Mouse (Mus musculus): ENCODE data around the gene Cnih3. TPM values are rescaled to one million over a fixed set of nuclear protein-coding genes. Genes with fewer than 3 reads are reported as not detected.

Cnih3 gene
- polyA plus RNA-seq, 1 experiment from 2014 or later = 0.08 TPM

- peak; percentile 47; the same call in 1 of the 2 replicates for ATAC-seq (ENCODE audit: low read depth)
Measured at GRCm38 (mm10) chr1:181505367-181505766, 152.9 kb downstream of the Cnih3 start.

More at GRCm38 (mm10) chr1:181505367-181505766, 152.9 kb downstream of the Cnih3 start:
- H3K9ac ChIP-seq (ENCODE audit: low read length) = no peak overlapping the region
- no peak overlapping the region for H3K4me3 ChIP-seq (ENCODE audit: low read length)
- 29% methylated on average over 8 of the region's 8 CpGs for WGBS
- no peaks in the 10 kb centered on the region for H3K9me3 ChIP-seq (ENCODE audit: control insufficient read depth, low read length)
- no peak overlapping the region for H3K4me2 ChIP-seq (ENCODE audit: low read depth, low read length)
- H3K27ac ChIP-seq (ENCODE audit: low read length) = no peak overlapping the region
- H3K4me1 ChIP-seq (replicated peaks; ENCODE audit: control insufficient read depth, insufficient read depth, low read length) = 0 out of 2 replicates have a peak, but pooled peaks cover 7% of the 10 kb centered on the region
- no peaks in the 10 kb centered on the region for H3K36me3 ChIP-seq (ENCODE audit: control insufficient read depth, insufficient read depth, low read length)
- H3K27me3 ChIP-seq (ENCODE audit: control insufficient read depth, insufficient read depth, low read depth, low read length) = no peaks in the 10 kb centered on the region; the same call in 1 of the 2 replicates

Other genes starting within 250 kb of the Cnih3 start
- gene Nvl, start 208.4 kb upstream of the Cnih3 start, polyA plus RNA-seq (2015; fragmentation: Nextera tagmentation; extraction: Ambion mirVana) = 30.5 and 33.0 TPM in 2 replicates
- gene Cnih4, start 207.9 kb upstream of the Cnih3 start, polyA plus RNA-seq (2015; fragmentation: Nextera tagmentation; extraction: Ambion mirVana) = 106 and 121 TPM in 2 replicates
- gene Wdr26, start 140.6 kb upstream of the Cnih3 start, polyA plus RNA-seq (2015; fragmentation: Nextera tagmentation; extraction: Ambion mirVana) = 30.0 and 30.2 TPM in 2 replicates
- gene Ccdc121, start 158.8 kb downstream of the Cnih3 start, polyA plus RNA-seq (2015; fragmentation: Nextera tagmentation; extraction: Ambion mirVana) = 0.58 and 1.1 TPM in 2 replicates
- 0.94 and 1.7 TPM in 2 replicates for gene Dnah14, start 223.9 kb downstream of the Cnih3 start, polyA plus RNA-seq (2015; fragmentation: Nextera tagmentation; extraction: Ambion mirVana)

Data from lung, embryonic 16.5 days (tissue).